Mouse (Mus musculus) v-Abl transformed pro-B cells (cell line): ENCODE results near the gene Mindy2.

Experiments
- in situ Hi-C, 2 experiments: fragments of 400-800 bp; cut with MboI; formaldehyde crosslinking; loops; one replicate each; pipeline ENCODE4 v1.15.1; 2025; ENCODE audit not compliant: unreplicated experiment in 2 of 2

The Mindy2 gene

GRCm38 (mm10) chr9:70657013-70657967 lies at the start of gene Mindy2:
Gene Mindy2, minus strand, starts transcription at chr9:70657174.
- in situ Hi-C loops = no loop called here

GRCm38 (mm10) chr9:70706444-70706843 lies 49.5 kb upstream of the Mindy2 start:
- in situ Hi-C loops = no loop called here

GRCm38 (mm10) chr9:70703597-70704203 lies 46.7 kb upstream of the Mindy2 start:
- in situ Hi-C loops = no loop called here

GRCm38 (mm10) chr9:70698090-70698489 lies 41.1 kb upstream of the Mindy2 start:
- in situ Hi-C loops = no loop called here

- in situ Hi-C loops = no loop called here
Measured at GRCm38 (mm10) chr9:70695723-70696122, 38.7 kb upstream of the Mindy2 start.

GRCm38 (mm10) chr9:70691772-70692693 lies 35.1 kb upstream of the Mindy2 start:
- in situ Hi-C loops = no loop called here

GRCm38 (mm10) chr9:70690579-70690978 lies 33.6 kb upstream of the Mindy2 start:
- in situ Hi-C loops = no loop called here

GRCm38 (mm10) chr9:70689926-70690325 lies 33.0 kb upstream of the Mindy2 start:
- in situ Hi-C loops = no loop called here

- in situ Hi-C loops = no loop called here
Measured at GRCm38 (mm10) chr9:70688301-70688968, 31.5 kb upstream of the Mindy2 start.

- in situ Hi-C loops = no loop called here
Measured at GRCm38 (mm10) chr9:70682202-70682601, 25.2 kb upstream of the Mindy2 start.

- in situ Hi-C loops = loop anchor here (5.0 to 10.0 kb wide), 4 partner anchors 78 to 255 kb away; no protein-coding TSS in a partner anchor
Measured at GRCm38 (mm10) chr9:70679132-70680091, 22.4 kb upstream of the Mindy2 start.

- in situ Hi-C loops = loop anchor here (5.0 to 10.0 kb wide), 4 partner anchors 79 to 256 kb away; no protein-coding TSS in a partner anchor
Measured at GRCm38 (mm10) chr9:70678682-70679131, 21.7 kb upstream of the Mindy2 start, which contains the start of gene Adam10. Gene Adam10, plus strand, starts transcription at chr9:70678997.

- in situ Hi-C loops = loop anchor here (5.0 to 10.0 kb wide), 4 partner anchors 81 to 259 kb away; no protein-coding TSS in a partner anchor
Measured at GRCm38 (mm10) chr9:70675961-70676360, 19.0 kb upstream of the Mindy2 start.

GRCm38 (mm10) chr9:70675117-70675516 lies 18.1 kb upstream of the Mindy2 start:
- in situ Hi-C loops = loop anchor here (5.0 to 10.0 kb wide), 4 partner anchors 82 to 260 kb away; no protein-coding TSS in a partner anchor

GRCm38 (mm10) chr9:70673656-70674055 lies 16.7 kb upstream of the Mindy2 start:
- in situ Hi-C loops = loop anchor here (5.0 to 10.0 kb wide), 6 partner anchors 159 to 399 kb away; no protein-coding TSS in a partner anchor

- in situ Hi-C loops = loop anchor here (5.0 to 10.0 kb wide), 6 partner anchors 160 to 400 kb away; no protein-coding TSS in a partner anchor
Measured at GRCm38 (mm10) chr9:70671772-70672579, 15.0 kb upstream of the Mindy2 start.

GRCm38 (mm10) chr9:70671278-70671677 lies 14.3 kb upstream of the Mindy2 start:
- in situ Hi-C loops = loop anchor here (5.0 to 10.0 kb wide), 6 partner anchors 161 to 401 kb away; no protein-coding TSS in a partner anchor
